Mouse (Mus musculus): Measurements from ENCODE around the gene Gm49673.
"Not testable (repeated sequence)": the region's sequence is repeated elsewhere in the genome, so short reads cannot be mapped to it uniquely, and the experiment has no call there.

Gene Gm49673

GRCm38 (mm10) chr17:8147439-8148316 lies at the start of gene Gm49673, which contains the start of gene Rnaset2a:
Gene Gm49673, minus strand, starts transcription at chr17:8147788.
Gene Rnaset2a, minus strand, starts transcription at chr17:8148097.
- peak; percentile 44 to 65 for DNase-seq

- DNase-seq = no peak
Observed at GRCm38 (mm10) chr17:8195685-8196376, 48.2 kb upstream of the Gm49673 start.

GRCm38 (mm10) chr17:8193678-8194077 lies 46.1 kb upstream of the Gm49673 start:
- DNase-seq = no peak

- DNase-seq = no peak
Observed at GRCm38 (mm10) chr17:8184217-8184616, 36.6 kb upstream of the Gm49673 start.

GRCm38 (mm10) chr17:8183815-8184214 lies 36.2 kb upstream of the Gm49673 start:
- DNase-seq = no peak

- no peak for DNase-seq
Observed at GRCm38 (mm10) chr17:8177090-8177489, 29.5 kb upstream of the Gm49673 start.

- no peak for DNase-seq
Observed at GRCm38 (mm10) chr17:8171081-8171480, 23.5 kb upstream of the Gm49673 start.

- DNase-seq = no peak
Observed at GRCm38 (mm10) chr17:8170331-8170730, 22.7 kb upstream of the Gm49673 start.

- DNase-seq = not testable (repeated sequence)
Observed at GRCm38 (mm10) chr17:8167436-8167835, 19.8 kb upstream of the Gm49673 start.

GRCm38 (mm10) chr17:8166454-8166853 lies 18.9 kb upstream of the Gm49673 start:
- not testable (repeated sequence) for DNase-seq

- DNase-seq = not testable (repeated sequence)
Observed at GRCm38 (mm10) chr17:8165977-8166376, 18.4 kb upstream of the Gm49673 start.

- DNase-seq = peak; percentile 57 to 67
Observed at GRCm38 (mm10) chr17:8165608-8165945, 18.0 kb upstream of the Gm49673 start.

- DNase-seq = peak; percentile 64 to 81
Observed at GRCm38 (mm10) chr17:8164701-8165607, 17.4 kb upstream of the Gm49673 start, which contains the start of gene Fgfr1op. Gene Fgfr1op, plus strand, starts transcription at chr17:8165501.

- peak; percentile 57 to 58 for DNase-seq
Observed at GRCm38 (mm10) chr17:8160969-8161368, 13.4 kb upstream of the Gm49673 start.

GRCm38 (mm10) chr17:8158627-8159026 lies 11.0 kb upstream of the Gm49673 start:
- DNase-seq = not testable (repeated sequence)

GRCm38 (mm10) chr17:8155982-8156381 lies 8.4 kb upstream of the Gm49673 start:
- not testable (repeated sequence) for DNase-seq

GRCm38 (mm10) chr17:8155010-8155409 lies 7.4 kb upstream of the Gm49673 start:
- DNase-seq = not testable (repeated sequence)

GRCm38 (mm10) chr17:8146931-8147330 lies 657 bp downstream of the Gm49673 start:
- DNase-seq = peak in 1 of 2 experiments; percentile 25

- DNase-seq = not testable (repeated sequence)
Observed at GRCm38 (mm10) chr17:8143802-8144673, 3.5 kb downstream of the Gm49673 start.

GRCm38 (mm10) chr17:8140210-8140609 lies 7.4 kb downstream of the Gm49673 start:
- not testable (repeated sequence) for DNase-seq

- DNase-seq = not testable (repeated sequence)
Observed at GRCm38 (mm10) chr17:8138116-8138515, 9.5 kb downstream of the Gm49673 start.
